Mouse (Mus musculus) myocyte (in vitro differentiated cells): Measurements from ENCODE around the gene Plcg1. TPM values are rescaled to one million over a fixed set of nuclear protein-coding genes. Genes with fewer than 3 reads are reported as not detected.

ENCODE experiments used
- H3K27me3 ChIP-seq: one replicate; pipeline ENCODE4 v1.6.1; 2011; ENCODE audit not compliant: control insufficient read depth, insufficient read depth, insufficient read length
- H3K36me3 ChIP-seq: one replicate; pipeline ENCODE4 v1.6.1; 2011; ENCODE audit not compliant: control insufficient read depth, insufficient read depth
- H3K4me2 ChIP-seq: one replicate; pipeline ENCODE4 v1.6.1; 2011; ENCODE audit warnings: low read depth, control low read depth
- H3K4me3 ChIP-seq: one replicate; pipeline ENCODE4 v1.5.1; 2011; ENCODE audit warnings: mild to moderate bottlenecking, control low read depth, moderate library complexity
- H3K79me2 ChIP-seq: one replicate; pipeline ENCODE4 v1.6.1; 2011; ENCODE audit not compliant: control insufficient read depth, insufficient read depth
- H3ac ChIP-seq: one replicate; pipeline ENCODE4 v1.6.1; 2011; ENCODE audit not compliant: control insufficient read depth, insufficient read length
- CEBPB ChIP-seq: IDR thresholded peaks from 2 replicates; pipeline ENCODE4 v1.6.1; 2011; ENCODE audit warnings: mild to moderate bottlenecking, moderate library complexity; ENCODE audit not compliant: poor library complexity, insufficient read depth, severe bottlenecking
- E2F4 ChIP-seq: IDR thresholded peaks from one replicate; pipeline ENCODE4 v1.6.1; 2011; ENCODE audit warnings: mild to moderate bottlenecking, control low read depth, moderate library complexity; ENCODE audit not compliant: insufficient read depth
- MAX ChIP-seq: IDR thresholded peaks from one replicate; pipeline ENCODE4 v1.6.1; 2011; ENCODE audit warnings: low read depth, mild to moderate bottlenecking, control low read depth
- MYOD1 ChIP-seq, 3 experiments: IDR thresholded peaks; one replicate each; pipeline ENCODE4 v1.6.1; 2011; ENCODE audit warnings: control low read depth in 2 of 3, low read depth in 2 of 3, mild to moderate bottlenecking in 2 of 3, moderate library complexity in 1 of 3; ENCODE audit not compliant: insufficient read length in 2 of 3, control insufficient read depth in 1 of 3
- MYOG ChIP-seq, 3 experiments: IDR thresholded peaks; one replicate each; pipeline ENCODE4 v1.6.1; 2011; ENCODE audit warnings: control low read depth in 2 of 3, low read depth in 2 of 3, mild to moderate bottlenecking in 2 of 3; ENCODE audit not compliant: insufficient read length in 2 of 3, control insufficient read depth in 1 of 3, insufficient read depth in 1 of 3
- POLR2A ChIP-seq: IDR thresholded peaks from one replicate; pipeline ENCODE4 v1.6.1; 2011; ENCODE audit warnings: low read depth, mild to moderate bottlenecking, control low read depth, moderate library complexity; ENCODE audit not compliant: insufficient read length
- POLR2AphosphoS2 ChIP-seq: IDR thresholded peaks from one replicate; pipeline ENCODE4 v1.6.1; 2011; ENCODE audit warnings: low read depth, control low read depth; ENCODE audit not compliant: insufficient read length
- REST ChIP-seq: IDR thresholded peaks from one replicate; pipeline ENCODE4 v1.6.1; 2011; ENCODE audit warnings: mild to moderate bottlenecking, control low read depth, moderate library complexity; ENCODE audit not compliant: insufficient read depth, insufficient read length
- SRF ChIP-seq: IDR thresholded peaks from one replicate; pipeline ENCODE4 v1.6.1; 2011; ENCODE audit warnings: low read depth; ENCODE audit not compliant: control insufficient read depth, insufficient read length
- TCF12 ChIP-seq: IDR thresholded peaks from one replicate; pipeline ENCODE4 v1.6.1; 2011; ENCODE audit warnings: mild to moderate bottlenecking, control low read depth; ENCODE audit not compliant: poor library complexity, insufficient read depth, severe bottlenecking
- TCF3 ChIP-seq: IDR thresholded peaks from one replicate; pipeline ENCODE4 v1.6.1; 2011; ENCODE audit warnings: low read depth, control low read depth; ENCODE audit not compliant: insufficient read length
- USF1 ChIP-seq: IDR thresholded peaks from one replicate; pipeline ENCODE4 v1.6.1; 2011; ENCODE audit warnings: low read depth, mild to moderate bottlenecking, control low read depth, moderate library complexity
- polyA plus RNA-seq: library from polyadenylated mRNA; unstranded; fragments of >200 nt; fragmentation: generic; extraction: Trizol; gene quantifications from one replicate; pipeline ENCODE4 v1.2.1, GENCODE M21; 2012; ENCODE audit warnings: missing spikeins

Plcg1 gene
- polyA plus RNA-seq, 1 experiment, result 36.6 TPM

- H3K36me3 ChIP-seq, result peaks cover 1% of the 10 kb centered on the region
- peak overlapping the region; percentile 62 for H3ac ChIP-seq
- TF ChIP-seq USF1 (no peak), MAX (no peak), E2F4 (no peak), TCF12 (no peak), MYOG (IDR thresholded peaks at IDR 0.05; ENCODE audit: control insufficient read depth in 1 of 3, insufficient read depth in 1 of 3, insufficient read length in 2 of 3, low read depth in 2 of 3) (no peak), POLR2A (no peak), SRF (no peak), TCF3 (no peak), CEBPB (no peak), REST (no peak), MYOD1 (IDR thresholded peaks at IDR 0.05; ENCODE audit: control insufficient read depth in 1 of 3, insufficient read length in 2 of 3, low read depth in 2 of 3) (no peak), POLR2AphosphoS2 (no peak)
- H3K4me3 ChIP-seq, result peak overlapping the region; percentile 67
- H3K27me3 ChIP-seq, result no peaks in the 10 kb centered on the region
- H3K79me2 ChIP-seq, result peaks cover 40% of the 10 kb centered on the region
- H3K4me2 ChIP-seq, result peak overlapping the region; percentile 88
Measured at GRCm38 (mm10) chr2:160730797-160731116, 343 bp upstream of the Plcg1 start.

DNA sequence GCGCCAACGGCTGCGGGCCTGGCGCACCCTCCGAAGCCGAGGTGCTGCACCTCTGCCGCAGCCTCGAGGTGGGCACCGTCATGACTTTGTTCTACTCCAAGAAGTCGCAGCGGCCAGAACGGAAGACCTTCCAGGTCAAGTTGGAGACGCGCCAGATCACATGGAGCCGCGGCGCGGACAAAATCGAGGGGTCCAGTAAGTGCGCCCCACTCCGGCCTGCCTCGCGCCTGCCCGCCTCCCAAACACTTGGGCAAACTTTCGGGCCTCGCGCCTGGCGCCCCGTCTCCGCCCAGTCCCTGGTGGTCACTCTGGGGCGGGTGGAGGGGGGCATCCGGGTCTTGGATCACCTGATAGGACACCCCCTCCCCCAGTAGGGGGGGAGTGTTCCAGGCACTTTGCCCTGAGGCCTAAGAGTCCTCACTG lies 750 bp downstream of the Plcg1 start:
- Histone ChIP-seq H3K4me3 (peak overlapping the region; percentile 67), H3K79me2 (peaks cover 51% of the 10 kb centered on the region), H3K27me3 (no peaks in the 10 kb centered on the region), H3K4me2 (peak overlapping the region; percentile 91), H3K36me3 (no peaks in the 10 kb centered on the region), H3ac (peak overlapping the region; percentile 62)
- TF ChIP-seq POLR2AphosphoS2 (no peak), TCF3 (no peak), MAX (no peak), TCF12 (no peak), MYOD1 (IDR thresholded peaks at IDR 0.05; ENCODE audit: control insufficient read depth in 1 of 3, insufficient read length in 2 of 3, low read depth in 2 of 3) (no peak), USF1 (no peak), SRF (no peak)

- TF ChIP-seq MYOD1 (IDR thresholded peaks at IDR 0.05; ENCODE audit: control insufficient read depth in 1 of 3, insufficient read length in 2 of 3, low read depth in 2 of 3) (no peak), E2F4 (no peak), POLR2AphosphoS2 (no peak), TCF3 (no peak), SRF (no peak)
- Histone ChIP-seq H3K4me2 (peak overlapping the region; percentile 91), H3K4me3 (peak overlapping the region; percentile 67), H3K79me2 (peaks cover 56% of the 10 kb centered on the region), H3K27me3 (no peaks in the 10 kb centered on the region), H3ac (peak overlapping the region; percentile 62), H3K36me3 (no peaks in the 10 kb centered on the region)
Measured at GRCm38 (mm10) chr2:160732420-160732995, 1.4 kb downstream of the Plcg1 start.

- H3ac ChIP-seq, result no peak overlapping the region
- H3K79me2 ChIP-seq, result peaks cover 62% of the 10 kb centered on the region
- no peaks in the 10 kb centered on the region for H3K27me3 ChIP-seq
- peak overlapping the region; percentile 67 for H3K4me3 ChIP-seq
- TF ChIP-seq MYOG (IDR thresholded peaks at IDR 0.05; ENCODE audit: control insufficient read depth in 1 of 3, insufficient read depth in 1 of 3, insufficient read length in 2 of 3, low read depth in 2 of 3) (peak in 1 of 3 experiments; percentile 9), MYOD1 (IDR thresholded peaks at IDR 0.05; ENCODE audit: control insufficient read depth in 1 of 3, insufficient read length in 2 of 3, low read depth in 2 of 3) (peak in 1 of 3 experiments; percentile 38), POLR2A (no peak)
- no peaks in the 10 kb centered on the region for H3K36me3 ChIP-seq
- H3K4me2 ChIP-seq, result peak overlapping the region; percentile 91
Measured at GRCm38 (mm10) chr2:160733131-160733531, 2.0 kb downstream of the Plcg1 start.

DNA sequence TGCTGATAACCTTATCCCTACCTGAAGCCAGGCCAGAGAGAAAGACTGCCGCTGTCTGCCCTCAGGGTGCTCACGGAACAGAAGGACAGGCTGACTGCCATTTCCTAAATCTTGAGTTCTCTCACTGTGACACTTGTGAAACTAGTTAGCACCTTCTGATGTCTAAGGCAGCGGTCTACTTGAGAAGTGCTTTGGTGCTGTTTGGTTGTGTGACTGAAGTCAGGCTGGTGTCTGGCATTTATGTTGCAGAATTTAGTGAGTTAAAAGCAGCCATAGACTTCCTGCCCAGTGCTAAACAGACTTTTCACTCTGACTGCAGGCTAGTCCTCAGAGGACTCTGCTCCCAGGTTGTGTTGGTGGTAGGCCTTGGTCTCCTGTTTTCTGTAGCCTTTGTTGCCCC lies 3.2 kb downstream of the Plcg1 start:
- Histone ChIP-seq H3K4me2 (no peak overlapping the region), H3K27me3 (no peaks in the 10 kb centered on the region), H3ac (no peak overlapping the region), H3K36me3 (no peaks in the 10 kb centered on the region), H3K79me2 (peaks cover 64% of the 10 kb centered on the region), H3K4me3 (no peak overlapping the region)
- no peak for TF ChIP-seq MAX
- TF ChIP-seq MYOG (IDR thresholded peaks at IDR 0.05; ENCODE audit: control insufficient read depth in 1 of 3, insufficient read depth in 1 of 3, insufficient read length in 2 of 3, low read depth in 2 of 3), result no peak
- TF ChIP-seq SRF, result no peak
- TF ChIP-seq MYOD1 (IDR thresholded peaks at IDR 0.05; ENCODE audit: control insufficient read depth in 1 of 3, insufficient read length in 2 of 3, low read depth in 2 of 3), result no peak
- no peak for TF ChIP-seq TCF12
- no peak for TF ChIP-seq POLR2AphosphoS2
